Mouse (Mus musculus): ENCODE data around the gene Cyp2s1.

Gene Cyp2s1

DNA sequence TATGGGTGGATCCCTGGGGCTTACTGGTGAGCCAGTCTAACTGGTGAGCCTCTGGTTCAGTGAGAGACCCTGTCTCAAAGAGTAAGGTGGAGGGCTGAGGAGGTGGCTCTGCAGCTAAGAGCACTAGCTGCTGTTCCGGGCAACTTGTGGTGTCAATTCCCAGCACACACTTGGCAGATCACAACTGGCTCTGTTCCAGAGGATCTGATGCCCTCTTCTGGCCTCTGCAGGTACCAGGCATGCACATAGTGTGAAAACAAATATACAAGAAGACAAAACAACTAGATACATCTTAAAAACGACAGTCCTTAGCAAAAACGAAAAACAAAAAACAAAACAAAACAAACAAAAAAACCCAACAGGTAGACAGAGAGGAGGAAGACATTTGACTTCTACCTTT lies 23.0 kb downstream of the Cyp2s1 start:
- no peak for TF ChIP-seq GATA4 (IDR thresholded peaks at IDR 0.05; ENCODE audit: insufficient replicate concordance, low read length)

DNA sequence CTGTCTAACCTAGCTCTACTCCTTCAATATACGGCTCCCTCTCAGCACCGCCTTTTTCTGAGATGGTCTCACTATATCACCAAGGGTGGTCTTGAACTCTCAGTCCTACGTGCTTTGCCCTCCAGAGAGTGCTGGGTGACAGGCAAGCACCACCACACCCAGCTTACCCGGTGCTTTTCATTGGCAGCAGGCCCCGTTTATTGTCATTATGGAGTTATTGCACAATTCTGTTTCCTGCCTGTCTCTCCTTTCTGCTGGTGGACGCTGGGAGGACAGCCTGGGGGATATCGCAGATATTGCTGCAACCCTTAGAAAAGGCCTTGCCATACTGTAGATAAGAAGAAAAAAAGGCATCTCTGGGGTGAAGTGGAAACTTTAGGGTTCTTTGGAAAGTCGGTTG lies 26.1 kb downstream of the Cyp2s1 start:
- TF ChIP-seq GATA4 (IDR thresholded peaks at IDR 0.05; ENCODE audit: insufficient replicate concordance, low read length): no peak

DNA sequence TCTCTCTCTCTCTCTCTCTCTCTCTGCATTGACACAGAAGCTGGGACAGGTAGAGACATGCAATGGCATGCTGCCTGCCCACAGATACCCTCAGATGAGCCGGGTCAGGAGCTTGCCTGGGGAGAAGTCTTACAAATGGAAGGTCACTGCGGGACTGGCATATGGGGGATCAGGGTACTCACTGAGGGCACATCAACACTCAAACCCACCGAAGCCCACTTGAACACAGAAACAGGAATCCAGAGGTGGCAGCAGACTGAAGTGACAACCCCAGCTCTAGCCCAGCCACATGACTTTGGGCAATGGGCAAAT lies 27.6 kb downstream of the Cyp2s1 start:
- TF ChIP-seq GATA4 (IDR thresholded peaks at IDR 0.05; ENCODE audit: insufficient replicate concordance, low read length): no peak

DNA sequence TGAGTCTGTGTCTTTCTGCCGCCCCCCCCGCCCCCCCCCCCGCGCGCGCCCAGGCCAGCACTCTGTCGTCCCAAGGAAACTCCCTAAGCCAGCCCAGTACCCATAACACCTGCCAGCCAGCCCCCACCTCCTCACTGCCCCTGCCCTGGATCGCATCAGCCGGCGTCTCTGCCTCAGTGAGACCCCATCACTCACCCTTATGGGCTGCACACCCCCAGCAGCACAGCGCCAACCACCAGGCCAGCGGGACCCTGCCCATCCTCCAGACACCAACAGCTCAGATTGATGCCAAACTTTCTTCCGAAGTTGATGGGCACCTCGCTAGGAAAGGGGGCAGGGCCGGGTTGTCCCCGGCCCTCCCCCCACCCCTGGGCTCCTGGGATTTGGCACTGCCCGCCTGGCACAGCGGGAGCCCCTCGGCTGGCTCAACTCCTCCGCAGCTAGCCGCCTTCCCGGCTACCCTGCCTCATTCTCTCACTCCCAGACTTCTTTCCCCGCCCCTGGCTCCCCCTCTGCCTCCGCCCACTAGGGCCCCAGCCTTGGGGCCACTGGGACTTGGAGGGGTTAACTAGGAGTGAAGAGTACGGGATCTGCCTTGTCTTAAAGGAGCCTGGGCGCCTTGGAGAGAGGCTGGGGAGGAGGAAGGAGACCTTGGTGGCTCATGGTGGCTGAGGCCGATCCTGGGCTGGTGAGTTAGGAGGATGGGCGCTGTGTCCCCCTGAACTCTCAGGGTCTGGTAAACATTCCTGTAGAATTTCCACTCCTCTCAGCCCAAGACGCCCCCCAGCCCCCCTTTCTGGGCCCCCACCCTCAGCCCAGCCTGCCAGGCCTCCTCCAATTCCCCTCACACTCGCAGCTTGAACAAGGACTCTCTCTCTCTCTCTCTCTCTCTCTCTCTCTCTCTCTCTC lies 28.2 kb downstream of the Cyp2s1 start, which contains the start of gene Axl:
Axl (minus strand) TSS at position 486 of the 909 bp plus-strand sequence.
- no peak for TF ChIP-seq GATA4 (IDR thresholded peaks at IDR 0.05; ENCODE audit: insufficient replicate concordance, low read length)

DNA sequence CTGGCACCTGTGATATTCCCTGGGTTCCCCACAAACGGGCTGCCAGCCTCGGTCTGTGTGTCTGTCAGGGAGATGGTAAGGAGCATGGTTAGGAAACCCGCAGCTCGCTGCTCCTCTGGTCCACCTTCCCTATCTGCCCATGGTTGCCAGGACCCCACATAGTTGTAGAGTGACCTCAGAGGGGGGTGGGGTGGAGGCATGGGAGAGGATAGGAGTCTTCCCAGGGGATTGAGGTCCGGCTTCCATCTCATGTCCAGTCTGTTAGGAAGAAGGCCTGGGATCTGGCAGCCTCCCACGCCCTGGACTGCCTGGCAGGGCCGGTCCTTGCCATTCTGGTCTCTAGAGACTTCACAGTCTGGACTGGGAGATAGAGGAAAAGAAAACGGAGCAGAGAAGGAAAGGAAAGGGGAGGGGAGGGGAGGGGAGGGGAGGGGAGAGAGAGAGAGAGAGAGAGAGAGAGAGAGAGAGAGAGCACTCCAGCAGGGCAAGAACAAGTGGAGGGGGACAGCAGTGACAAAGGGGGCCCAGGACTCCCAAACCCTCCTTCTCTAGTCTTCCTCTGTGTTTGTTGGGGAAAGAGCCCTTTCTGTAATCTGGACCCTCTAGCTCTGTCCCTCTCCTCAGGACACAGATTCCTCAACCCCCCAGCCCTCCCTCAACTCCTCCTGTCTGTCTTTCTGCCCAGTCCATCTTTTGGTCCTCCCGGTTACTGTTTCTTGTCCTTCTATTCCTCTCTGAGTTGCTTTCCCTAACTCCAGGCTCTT lies 29.1 kb downstream of the Cyp2s1 start:
- no peak for TF ChIP-seq GATA4 (IDR thresholded peaks at IDR 0.05; ENCODE audit: insufficient replicate concordance, low read length)

DNA sequence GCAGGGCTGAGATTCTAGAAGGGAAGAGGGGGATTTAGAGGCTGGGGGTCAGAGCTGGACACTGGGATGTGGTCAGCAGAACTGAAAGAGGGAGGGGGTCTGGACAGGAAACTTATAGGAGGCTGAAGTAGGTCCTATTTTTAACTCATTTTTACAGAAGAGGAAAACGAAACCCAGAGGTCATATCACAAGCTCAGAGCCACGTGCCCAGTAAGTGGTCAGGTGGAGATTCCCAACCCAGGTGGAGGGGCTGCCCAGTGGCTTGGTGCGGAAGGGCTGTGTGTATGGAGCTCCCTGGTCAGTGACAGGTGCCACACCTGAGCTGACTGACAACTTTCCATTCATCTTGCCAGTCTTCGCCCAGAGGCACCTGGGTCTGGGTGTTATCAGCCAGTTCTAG lies 29.7 kb downstream of the Cyp2s1 start:
- TF ChIP-seq GATA4 (IDR thresholded peaks at IDR 0.05; ENCODE audit: insufficient replicate concordance, low read length): no peak

DNA sequence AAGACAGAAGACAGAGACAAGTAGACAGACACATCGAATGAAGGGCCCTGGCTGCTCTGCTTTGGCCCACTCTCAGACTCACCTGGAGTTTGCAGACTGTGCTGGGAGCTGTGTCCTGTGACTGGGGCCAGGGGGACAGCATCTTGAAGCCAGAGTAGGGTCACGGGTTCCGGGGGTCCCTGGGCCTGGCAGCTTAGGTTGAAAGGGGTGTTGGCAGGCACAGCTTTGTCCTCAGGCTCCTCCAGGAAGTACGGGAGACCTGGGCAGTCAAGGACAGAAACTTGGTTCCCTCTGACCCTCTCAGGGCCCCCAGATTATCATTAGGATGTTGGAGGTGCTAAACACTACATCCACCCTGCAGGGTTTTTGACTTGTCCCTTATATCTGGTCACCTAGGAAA lies 31.0 kb downstream of the Cyp2s1 start:
- no peak for TF ChIP-seq GATA4 (IDR thresholded peaks at IDR 0.05; ENCODE audit: insufficient replicate concordance, low read length)

DNA sequence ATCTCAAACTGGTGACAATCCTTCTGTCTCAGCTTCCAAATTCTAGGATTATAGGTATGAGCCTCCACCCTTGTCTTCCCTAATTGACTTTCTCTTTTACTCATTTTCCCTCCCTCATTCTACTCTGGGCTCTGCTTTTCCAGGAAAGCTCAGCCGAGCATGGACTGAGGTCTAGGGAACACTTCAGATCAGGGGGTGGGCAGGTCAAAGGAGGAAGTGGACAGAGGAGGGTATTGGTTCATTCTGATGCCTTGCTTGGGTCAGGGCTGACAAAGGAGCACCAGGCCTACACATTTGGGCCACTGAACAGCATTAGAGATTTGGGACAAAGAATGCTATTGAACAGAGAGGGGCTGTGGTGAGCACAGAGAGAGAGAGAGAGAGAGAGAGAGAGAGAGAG lies 31.9 kb downstream of the Cyp2s1 start:
- TF ChIP-seq GATA4 (IDR thresholded peaks at IDR 0.05; ENCODE audit: insufficient replicate concordance, low read length): no peak

DNA sequence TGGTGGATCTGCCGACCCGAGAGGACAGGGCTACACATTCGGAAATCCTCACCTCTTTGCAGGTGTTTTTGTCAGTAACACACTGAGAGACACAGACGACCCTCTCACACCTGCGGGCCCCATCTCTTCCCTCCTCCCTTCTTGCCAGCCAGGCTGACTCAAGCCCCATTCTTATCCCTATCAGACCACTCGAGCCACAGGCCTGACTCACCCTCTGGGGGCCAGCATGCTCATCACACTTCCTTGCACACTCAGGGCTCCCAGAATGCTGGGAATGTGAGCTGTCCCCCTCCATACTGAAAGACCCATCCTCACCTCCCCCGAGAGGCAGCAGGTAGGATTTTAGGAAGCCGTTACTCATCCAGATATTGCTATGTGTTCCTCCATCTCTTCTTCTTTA lies 33.0 kb downstream of the Cyp2s1 start:
- TF ChIP-seq GATA4 (IDR thresholded peaks at IDR 0.05; ENCODE audit: insufficient replicate concordance, low read length): no peak

DNA sequence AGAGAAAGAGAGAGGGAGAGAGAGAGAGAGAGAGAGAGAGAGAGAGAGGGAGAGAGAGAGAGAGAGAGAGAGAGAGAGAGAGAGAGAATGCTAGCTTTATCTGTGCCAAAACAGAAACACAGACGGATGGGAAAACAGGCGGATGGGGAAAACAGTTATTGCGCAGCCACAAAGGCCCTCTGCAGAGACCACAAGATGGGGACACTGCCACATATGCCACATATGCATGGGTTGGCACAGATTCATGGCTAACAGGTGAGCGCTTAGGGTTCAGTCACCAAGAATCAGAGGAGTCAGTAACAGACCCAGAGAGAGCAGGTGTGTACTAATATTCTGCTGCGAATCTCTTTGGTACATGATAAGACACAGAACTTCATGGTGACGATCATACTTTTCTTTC lies 34.0 kb downstream of the Cyp2s1 start:
- no peak for TF ChIP-seq GATA4 (IDR thresholded peaks at IDR 0.05; ENCODE audit: insufficient replicate concordance, low read length)

DNA sequence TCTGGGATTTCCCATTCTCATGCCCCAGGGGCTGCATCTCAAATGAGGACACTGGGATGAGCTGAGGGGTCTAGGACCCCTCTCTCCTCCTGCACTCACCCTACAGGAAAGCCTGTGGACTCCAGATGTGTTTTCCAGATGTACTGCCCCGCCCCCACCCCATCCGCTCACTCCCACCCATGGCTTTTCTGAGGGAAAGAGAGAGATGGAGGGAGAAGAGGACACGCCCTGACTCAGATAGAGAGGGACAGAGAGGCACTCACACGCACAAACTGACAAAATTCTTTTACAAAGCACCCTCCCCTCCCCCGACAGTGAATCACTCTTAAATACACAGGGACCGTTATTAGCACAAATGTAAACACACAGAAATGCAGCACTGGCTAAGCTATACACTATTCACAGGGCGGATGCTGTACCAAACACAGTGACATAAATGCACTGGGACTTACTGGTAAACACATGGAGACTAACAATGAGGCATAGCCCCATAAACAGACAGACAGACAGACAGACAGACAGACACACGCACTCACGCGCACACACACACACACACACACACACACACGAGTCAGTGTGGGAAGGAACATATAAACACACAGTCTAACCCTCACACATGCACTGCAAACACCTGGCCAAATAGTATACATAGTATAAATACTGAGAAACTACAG lies 34.6 kb downstream of the Cyp2s1 start:
- no peak for TF ChIP-seq GATA4 (IDR thresholded peaks at IDR 0.05; ENCODE audit: insufficient replicate concordance, low read length)

DNA sequence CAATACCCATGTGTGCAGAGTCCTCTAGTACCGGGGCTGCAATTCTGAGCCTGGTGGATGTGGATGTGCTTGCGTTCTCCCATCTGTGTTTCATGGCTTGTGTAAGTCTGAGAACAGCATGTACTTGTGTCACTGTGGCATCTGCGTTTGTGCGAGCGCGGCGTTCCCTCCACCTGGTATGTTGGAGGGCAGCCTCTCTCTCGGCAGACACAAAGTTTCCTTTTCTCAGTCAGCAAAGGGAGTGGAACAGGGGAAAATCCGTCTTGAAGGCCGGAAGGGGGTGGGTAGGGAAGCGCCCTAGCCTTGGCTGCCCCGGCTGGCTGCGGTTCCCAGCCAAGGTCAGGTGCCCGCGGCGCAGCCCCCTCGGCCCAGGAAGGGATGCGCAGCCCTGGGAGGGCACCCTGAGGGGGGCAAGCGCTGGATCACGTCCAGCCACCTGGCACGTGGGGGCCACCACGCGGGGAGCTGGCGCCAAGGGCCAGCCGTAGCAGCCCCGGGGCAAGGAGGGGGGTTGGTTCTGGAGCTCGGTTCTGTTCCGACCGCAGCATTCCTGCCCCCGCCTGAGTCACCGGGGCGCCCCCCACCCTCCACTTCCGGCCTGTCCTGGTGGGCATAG lies 35.3 kb downstream of the Cyp2s1 start:
- no peak for TF ChIP-seq GATA4 (IDR thresholded peaks at IDR 0.05; ENCODE audit: insufficient replicate concordance, low read length)

DNA sequence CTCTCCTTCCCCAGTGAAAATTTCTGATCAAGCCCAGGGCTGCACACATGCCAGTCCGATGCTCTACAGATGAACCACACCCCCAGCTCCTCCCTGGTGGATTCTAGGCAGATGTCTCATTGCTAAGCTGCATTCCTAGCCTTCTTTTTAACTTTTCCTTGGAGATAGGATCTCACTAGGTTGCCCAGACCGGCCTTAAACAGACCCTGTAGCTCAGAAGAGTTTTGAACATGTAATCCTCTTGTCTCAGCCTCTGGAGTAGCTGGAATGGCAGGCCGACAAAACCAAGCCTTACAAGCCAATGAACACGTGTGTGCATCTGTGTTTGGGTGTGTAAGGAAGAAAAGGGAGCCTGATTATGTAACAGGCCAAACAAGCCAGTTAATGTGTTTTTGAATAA lies 36.0 kb downstream of the Cyp2s1 start:
- TF ChIP-seq GATA4 (IDR thresholded peaks at IDR 0.05; ENCODE audit: insufficient replicate concordance, low read length): no peak

DNA sequence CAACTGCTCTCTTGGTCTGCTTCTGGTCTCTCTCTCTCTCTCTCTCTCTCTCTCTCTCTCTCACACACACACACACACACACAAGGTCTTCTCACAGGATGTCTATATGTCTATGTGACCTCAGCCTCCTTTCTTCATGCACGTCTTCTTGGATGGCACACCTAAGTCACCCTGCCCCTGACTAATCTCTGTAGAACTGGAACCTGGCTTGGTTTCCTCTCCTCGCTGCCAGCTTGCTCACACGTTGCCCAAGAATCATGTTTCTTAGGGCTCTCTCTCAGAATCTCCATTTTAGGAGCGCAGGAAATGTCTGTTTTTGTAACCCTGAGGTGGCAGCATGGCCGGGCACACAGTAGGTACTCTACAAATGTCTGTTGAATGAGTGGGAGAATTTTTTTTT lies 36.7 kb downstream of the Cyp2s1 start:
- TF ChIP-seq GATA4 (IDR thresholded peaks at IDR 0.05; ENCODE audit: insufficient replicate concordance, low read length): no peak

DNA sequence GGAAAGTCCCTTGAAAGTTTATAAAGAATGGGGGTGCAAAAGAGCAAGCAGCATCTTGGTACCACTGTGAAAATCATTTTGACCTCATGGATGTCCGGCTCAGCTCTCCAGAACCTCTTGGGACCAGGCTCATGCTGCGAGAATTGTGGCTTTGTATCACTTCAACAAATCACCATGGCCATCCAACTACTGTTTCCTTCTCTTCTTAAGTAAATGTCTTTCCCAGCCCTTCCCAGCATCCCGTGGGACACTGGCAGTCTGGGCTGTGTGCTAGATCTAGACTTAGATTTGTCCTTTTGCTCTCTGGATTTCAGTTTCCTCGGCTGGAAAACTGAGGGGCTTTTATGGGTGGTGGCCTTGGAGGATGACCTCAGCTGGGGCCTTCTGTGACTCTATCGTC lies 48.5 kb downstream of the Cyp2s1 start:
- TF ChIP-seq GATA4 (IDR thresholded peaks at IDR 0.05; ENCODE audit: insufficient replicate concordance, low read length): no peak
